Mouse (Mus musculus) megakaryocyte-erythroid progenitor cell, adult 5-6 weeks (primary cell): ENCODE measurements around the gene Kank2. TPM values are rescaled to one million over a fixed set of nuclear protein-coding genes. Genes with fewer than 3 reads are reported as not detected.

ENCODE experiments used
- ATAC-seq: replicated peaks from 2 replicates; pipeline ENCODE4 v1.8.0; 2016; ENCODE audit warnings: mild to moderate bottlenecking, inconsistent platforms; ENCODE audit not compliant: severe bottlenecking, poor library complexity, low FRiP score, low TSS enrichment
- total RNA-seq, 2 experiments: library from RNA; stranded (forward) in 1 of 2; stranded (reverse) in 1 of 2; fragments of 200-1000, 215-1000 nt in 1 of 2; fragments of >200 nt in 1 of 2; fragmentation: Nextera tagmentation in 1 of 2; gene quantifications; 2 replicates each; pipeline ENCODE4 v1.2.3; 2014 to 2017

The Kank2 gene
- total RNA-seq, 2 experiments from 2014 or later, result 0.61 TPM; not detected in 1

DNA sequence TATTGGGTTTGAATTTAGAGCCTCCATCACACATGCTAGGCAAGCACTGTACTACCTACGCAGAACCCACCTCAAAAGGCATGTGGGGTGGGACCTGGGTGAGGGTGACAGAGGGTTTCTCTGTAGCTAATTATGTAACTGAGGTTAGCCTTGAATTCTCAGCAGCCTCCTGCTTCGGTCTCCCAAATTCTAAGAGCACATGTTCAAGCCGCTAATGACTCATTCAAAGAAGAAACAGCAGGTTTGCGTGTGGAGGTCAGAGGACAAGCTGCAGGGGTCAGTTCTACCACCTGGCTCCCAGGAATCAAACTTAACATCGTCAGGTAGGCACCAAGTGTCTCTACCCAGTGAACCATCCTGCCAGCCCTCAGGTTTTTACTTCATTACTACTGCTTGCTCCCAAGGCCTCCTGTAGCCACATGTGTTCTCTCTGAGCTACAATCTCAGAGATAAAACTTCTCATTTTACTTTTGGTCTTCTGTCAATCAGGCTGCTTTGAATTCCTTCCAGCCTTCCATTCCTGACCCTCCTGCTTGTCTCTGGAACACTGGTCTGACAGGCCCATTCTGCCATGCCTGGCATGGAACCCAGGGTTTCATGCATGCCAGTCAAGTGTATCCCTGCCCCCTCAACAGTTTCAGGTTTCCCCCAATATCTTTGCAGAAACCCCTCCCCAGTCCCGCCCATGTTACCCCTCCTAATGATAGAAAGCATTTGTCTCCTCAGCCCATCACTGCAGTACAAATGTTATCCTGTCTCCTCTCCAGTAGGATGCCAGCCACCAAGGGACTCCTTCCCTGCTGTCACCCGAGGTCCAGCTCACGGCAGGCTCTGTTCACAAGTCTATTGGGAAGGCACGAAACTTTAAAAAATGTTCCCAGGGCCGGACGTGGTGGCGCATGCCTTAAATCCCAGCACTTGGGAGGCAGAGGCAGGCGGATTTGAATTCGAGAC, 39.7 kb downstream of the Kank2 start:
- no peak for ATAC-seq

- ATAC-seq, result no peak
These were observed 43.8 kb downstream of the Kank2 start for GRCm38 (mm10) chr9:21754516-21755321.

GRCm38 (mm10) chr9:21754003-21754402, 44.5 kb downstream of the Kank2 start:
- ATAC-seq, result no peak

- no peak for ATAC-seq
These were observed 46.2 kb downstream of the Kank2 start for GRCm38 (mm10) chr9:21752252-21752792.

GRCm38 (mm10) chr9:21751347-21751746, 47.2 kb downstream of the Kank2 start:
- no peak for ATAC-seq

DNA sequence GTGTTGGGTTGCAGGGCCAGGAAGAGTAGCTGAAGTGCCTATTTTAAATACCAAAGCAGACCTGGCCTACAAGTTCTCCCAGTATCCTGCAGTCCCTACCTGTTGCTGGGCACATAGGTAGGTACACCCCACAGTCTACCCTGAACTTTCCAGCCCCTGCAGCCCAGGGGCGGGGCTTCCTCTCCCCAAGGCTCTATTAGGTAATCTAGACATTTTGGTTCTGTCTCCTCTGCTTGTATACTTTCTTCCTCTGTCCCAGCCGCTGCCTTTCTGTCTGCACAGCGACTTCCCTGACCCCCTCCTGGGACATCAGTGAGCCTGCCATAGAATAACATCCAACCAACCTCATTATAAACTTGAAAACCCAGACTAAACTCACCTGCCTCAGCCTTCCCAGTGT, 48.2 kb downstream of the Kank2 start:
- no peak for ATAC-seq

DNA sequence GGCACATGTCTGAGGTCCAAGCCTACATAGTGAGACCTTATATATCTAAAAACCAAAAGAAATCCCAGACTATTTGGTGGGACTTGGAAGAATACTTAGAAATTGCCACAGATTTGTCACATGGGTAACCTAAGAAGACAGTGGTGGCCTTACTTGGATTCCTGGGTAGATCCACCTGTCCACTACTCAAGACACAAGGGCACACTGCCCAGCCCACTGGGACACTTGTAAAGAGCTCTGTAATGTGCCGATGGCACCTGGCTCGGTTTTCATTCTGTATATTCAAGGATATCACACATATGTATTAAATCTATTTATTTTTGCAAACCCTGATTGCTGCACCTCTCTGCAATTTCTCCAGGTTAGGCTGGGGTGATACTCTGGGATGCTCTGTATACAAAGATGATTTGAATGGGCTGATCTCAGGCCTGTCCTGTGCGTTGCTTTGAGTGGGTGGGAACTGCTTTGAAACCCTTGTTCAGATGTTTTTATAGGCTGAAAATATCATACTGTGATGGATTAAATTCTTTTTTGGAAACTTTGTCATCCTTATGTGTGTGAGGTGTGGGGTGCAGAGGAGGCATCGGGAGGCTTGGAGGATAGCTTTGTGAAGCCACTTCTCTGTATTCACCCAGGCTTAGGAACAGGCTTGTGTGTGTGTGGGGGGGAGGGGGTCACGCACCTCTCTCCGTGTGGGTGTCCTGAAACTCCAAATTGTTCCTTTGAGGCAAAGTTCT, 49.0 kb downstream of the Kank2 start:
- ATAC-seq, result no peak

GRCm38 (mm10) chr9:21748491-21748890, 50.1 kb downstream of the Kank2 start:
- no peak for ATAC-seq

GRCm38 (mm10) chr9:21748033-21748432, 50.5 kb downstream of the Kank2 start:
- peak; percentile 92 for ATAC-seq

GRCm38 (mm10) chr9:21747238-21747774, 51.2 kb downstream of the Kank2 start:
- no peak for ATAC-seq

GRCm38 (mm10) chr9:21741514-21741913, 57.0 kb downstream of the Kank2 start:
- peak; percentile 43; the same call in 1 of the 2 replicates for ATAC-seq

DNA sequence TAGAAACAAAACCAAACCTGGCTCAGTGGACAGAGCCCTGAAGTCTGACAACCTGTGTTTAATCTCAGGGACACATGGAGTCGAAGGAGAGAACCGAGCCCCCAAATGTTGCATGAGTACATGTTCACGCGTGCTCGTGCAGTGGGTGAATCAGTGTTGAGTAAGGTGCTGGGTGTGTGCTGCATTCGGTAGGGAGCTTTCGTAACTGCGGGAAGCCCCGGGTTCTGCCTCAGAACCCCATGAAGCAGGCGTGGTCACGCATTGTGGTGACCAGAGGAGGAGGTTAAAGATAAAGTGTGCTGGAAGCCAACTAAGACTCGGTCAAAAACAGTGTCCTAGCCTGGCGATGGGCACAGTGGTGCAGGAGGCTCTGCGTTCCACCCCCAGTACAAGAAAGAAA, 58.1 kb downstream of the Kank2 start:
- no peak for ATAC-seq

DNA sequence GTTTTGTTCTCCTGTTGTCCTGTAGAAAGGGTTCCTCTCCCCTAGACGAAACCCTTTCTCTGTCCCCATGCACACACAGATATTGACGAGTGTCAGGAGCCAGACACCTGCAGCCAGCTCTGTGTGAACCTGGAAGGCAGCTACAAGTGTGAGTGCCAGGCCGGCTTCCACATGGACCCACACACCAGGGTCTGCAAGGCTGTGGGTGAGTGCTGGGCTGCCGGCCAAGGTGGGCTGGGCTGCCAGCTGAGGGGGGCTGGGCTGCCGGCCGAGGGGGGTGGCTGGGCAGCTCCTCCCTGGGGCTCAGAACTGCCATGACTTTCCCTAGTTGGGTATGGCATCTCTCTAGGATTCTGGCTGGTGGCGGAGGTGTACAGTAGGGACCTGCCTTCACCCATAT, 59.8 kb downstream of the Kank2 start:
- no peak for ATAC-seq

DNA sequence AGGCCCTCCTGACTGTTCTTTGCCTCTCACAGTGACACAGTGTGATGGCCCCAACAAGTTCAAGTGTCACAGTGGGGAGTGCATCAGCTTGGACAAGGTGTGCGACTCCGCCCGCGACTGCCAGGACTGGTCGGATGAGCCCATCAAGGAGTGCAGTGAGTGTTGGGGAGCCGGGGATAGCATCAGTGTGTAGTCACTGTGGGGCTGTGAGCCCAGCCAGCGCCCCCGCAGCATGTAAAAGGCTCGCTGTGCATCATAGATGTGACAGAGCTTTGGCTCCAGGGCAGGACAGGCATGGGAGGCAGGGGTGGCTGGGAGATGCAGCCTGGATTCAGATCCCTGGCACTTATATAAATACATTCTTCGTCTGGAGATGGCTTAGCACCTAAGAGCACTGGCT, 61.4 kb downstream of the Kank2 start:
- no peak for ATAC-seq

- no peak for ATAC-seq
These were observed 62.0 kb downstream of the Kank2 start for GRCm38 (mm10) chr9:21736580-21736979.

DNA sequence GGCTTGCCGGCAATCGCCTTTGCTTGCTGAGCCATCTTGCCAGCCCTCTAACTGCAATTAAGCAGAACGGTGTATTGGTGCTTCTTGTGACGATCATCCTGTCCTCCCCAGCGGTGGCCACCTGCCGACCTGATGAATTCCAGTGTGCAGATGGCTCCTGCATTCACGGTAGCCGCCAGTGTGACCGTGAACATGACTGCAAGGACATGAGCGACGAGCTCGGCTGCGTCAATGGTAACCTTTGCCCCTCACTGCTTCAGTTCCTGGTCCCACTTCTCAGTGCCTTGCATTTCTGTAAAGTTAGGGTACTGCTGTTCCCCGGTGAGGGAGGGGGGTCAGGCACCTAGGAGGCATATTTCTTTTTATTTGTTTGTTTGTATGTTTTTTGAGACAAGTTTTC, 63.4 kb downstream of the Kank2 start:
- no peak for ATAC-seq

DNA sequence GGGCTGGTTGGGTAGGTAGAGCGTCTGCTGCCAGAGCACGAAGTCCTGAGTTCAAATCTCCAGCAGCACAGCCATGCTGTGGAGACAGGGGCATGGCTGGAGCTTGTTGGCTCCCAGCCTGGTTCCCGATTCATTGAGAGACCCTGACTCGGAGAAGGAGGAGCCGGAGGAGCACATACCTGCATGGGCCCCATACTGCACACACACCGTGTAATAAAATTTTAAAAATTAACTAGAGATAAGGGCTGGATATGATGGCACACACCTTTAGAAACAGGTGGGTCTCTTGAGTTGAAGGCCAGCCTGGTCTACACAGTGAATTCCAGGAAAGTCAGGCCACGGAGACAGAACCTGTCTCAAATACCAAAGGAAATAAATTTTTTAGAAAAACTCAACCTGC, 64.6 kb downstream of the Kank2 start:
- no peak for ATAC-seq

GRCm38 (mm10) chr9:21733446-21733845, 65.1 kb downstream of the Kank2 start:
- no peak for ATAC-seq

DNA sequence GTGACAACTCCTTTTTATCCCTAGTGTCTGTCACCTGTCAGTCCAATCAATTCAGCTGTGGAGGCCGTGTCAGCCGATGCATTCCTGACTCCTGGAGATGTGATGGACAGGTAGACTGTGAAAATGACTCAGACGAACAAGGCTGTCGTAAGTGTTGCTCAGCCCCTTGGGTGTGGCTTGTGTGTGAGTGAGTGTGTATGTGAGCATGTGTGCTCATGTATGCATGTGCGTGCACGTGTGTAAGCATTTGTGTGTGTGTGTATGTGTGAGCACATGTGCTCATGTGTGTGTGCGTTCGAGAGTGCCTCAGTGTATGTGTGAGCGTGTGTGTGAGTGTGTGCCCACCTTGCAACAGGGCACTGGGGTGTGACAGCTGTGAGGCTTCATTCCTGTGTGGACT, 66.3 kb downstream of the Kank2 start:
- ATAC-seq, result no peak
